7 mouse cellular contexts compared by ENCODE assay signal in the genomic region with DNA sequence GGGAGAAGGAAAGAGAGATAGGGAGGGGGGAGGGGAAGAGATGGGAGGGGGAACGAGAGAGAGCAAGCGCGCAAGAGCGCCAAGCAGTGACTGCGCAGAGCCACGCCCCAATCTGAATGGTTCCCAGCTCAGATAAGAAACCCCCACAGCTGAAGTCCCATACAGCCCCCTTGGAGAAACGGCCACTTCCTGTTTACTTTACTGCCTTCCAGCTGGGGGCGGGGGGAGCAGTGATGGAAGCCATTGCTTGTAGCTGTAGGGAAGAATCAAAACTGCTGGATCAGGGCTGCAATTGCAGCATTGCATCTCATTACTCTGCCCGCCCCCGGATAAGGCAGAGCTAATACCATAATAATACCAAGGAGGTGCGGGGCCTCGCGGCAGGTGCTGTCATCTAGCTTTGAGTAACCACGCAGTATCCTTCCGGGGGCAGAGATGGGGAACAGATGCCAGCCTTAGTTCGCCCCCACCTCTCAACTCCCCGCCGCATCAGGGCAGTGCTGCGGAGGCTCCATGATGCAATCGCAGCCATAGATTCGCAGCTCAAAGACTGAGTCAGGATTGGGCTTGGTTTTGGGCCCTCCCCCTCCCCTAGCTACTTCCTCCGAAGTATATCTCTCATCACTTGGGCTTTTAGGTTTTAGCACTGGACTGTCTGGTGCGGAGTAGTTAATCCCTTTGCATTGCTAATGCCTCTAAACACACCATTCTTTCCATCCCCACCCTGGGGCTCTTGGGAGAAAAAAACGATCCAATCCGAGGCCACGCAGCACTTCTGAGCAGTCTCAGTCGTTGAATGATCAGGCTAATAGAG.
DNase-seq lines count a peak whose midpoint lies in the region; ATAC-seq lines count a peak whose summit lies in the region.

No protein-coding gene starts in this region.

- peak overlapping the region; percentile 52 for H3K4me3 ChIP-seq in limb, embryonic 10.5 days
- peak overlapping the region; percentile 42 for H3K4me3 ChIP-seq in midbrain, embryonic 12.5 days

- H3K27me3 ChIP-seq in limb, embryonic 10.5 days (ENCODE audit: low read depth, poor library complexity, severe bottlenecking), result peaks cover 89% of the 10 kb centered on the region
- peaks cover 18% of the 10 kb centered on the region; the same call in 1 of the 2 replicates for H3K27me3 ChIP-seq in midbrain, embryonic 12.5 days

- H3K4me1 ChIP-seq in limb, embryonic 10.5 days, result peaks cover 30% of the 10 kb centered on the region
- H3K4me1 ChIP-seq in midbrain, embryonic 12.5 days, result peaks cover 22% of the 10 kb centered on the region

- no peaks in the 10 kb centered on the region for H3K9me3 ChIP-seq in limb, embryonic 10.5 days (replicated peaks)
- no peaks in the 10 kb centered on the region for H3K9me3 ChIP-seq in midbrain, embryonic 12.5 days

- WGBS in limb, embryonic 10.5 days, result 5% methylated on average over 27 of the region's 27 CpGs
- WGBS in midbrain, embryonic 12.5 days, result 10% methylated on average over 27 of the region's 27 CpGs

- peak; percentile 93 for ATAC-seq in granulocyte monocyte progenitor cell, adult 5-6 weeks (replicated peaks; ENCODE audit: poor library complexity, severe bottlenecking)
- peak; percentile 87 for ATAC-seq in midbrain, embryonic 12.5 days (ENCODE audit: low FRiP score, low read depth)

- peak overlapping the region; percentile 57 for H3K4me2 ChIP-seq in midbrain, embryonic 12.5 days (replicated peaks)

- peak; percentile 76 for DNase-seq in adrenal gland, adult 2 months
- peak; percentile 87 for DNase-seq in embryo, embryonic 11 days
- peak; percentile 58 for DNase-seq in kidney, adult 11 months
- DNase-seq in limb, embryonic 10.5 days (ENCODE audit: low spot score), result peak; percentile 72
- peak; percentile 66 for DNase-seq in skeletal muscle tissue, adult 2 months (ENCODE audit: low read depth, low spot score)

- H3K9ac ChIP-seq in midbrain, embryonic 12.5 days (replicated peaks), result peak overlapping the region; percentile 52; the same call in 1 of the 2 replicates

- H3K36me3 ChIP-seq in limb, embryonic 10.5 days, result no peaks in the 10 kb centered on the region
- H3K36me3 ChIP-seq in midbrain, embryonic 12.5 days, result no peaks in the 10 kb centered on the region

- peak overlapping the region; percentile 92 for H3K27ac ChIP-seq in limb, embryonic 10.5 days
- H3K27ac ChIP-seq in midbrain, embryonic 12.5 days (replicated peaks), result peak overlapping the region; percentile 92

Comparison
In these comparisons a context has a peak if more than half of its experiments do, and no peak if none do; other contexts are left out.
1. Peak in every context shown above with its lines: DNase-seq, ATAC-seq, H3K4me3 ChIP-seq and H3K27ac ChIP-seq.